Mouse (Mus musculus) large intestine, adult 2 months (tissue): ENCODE results near the gene Bbs10. TPM values are rescaled to one million over a fixed set of nuclear protein-coding genes. Genes with fewer than 3 reads are reported as not detected.

Source experiments
- DNase-seq: peaks from one replicate; pipeline ENCODE4 v3.0.0-alpha.2; 2012; ENCODE audit warnings: low read depth, low spot score
- WGBS: fragments of 180-500 bp; shearing (Covaris S2); methylation state at CpG from one replicate; pipeline ENCODE4 v1.1.7; 2018; 5-methylcytosine and 5-hydroxymethylcytosine counted together
- polyA plus RNA-seq: library from polyadenylated mRNA; depleted of rRNA; stranded (reverse); fragments of >200 nt; gene quantifications from 2 replicates; pipeline ENCODE4 v1.2.3, GENCODE M21; 2012; rRNA removed

Bbs10 gene
- 0.43 and 0.44 TPM in 2 replicates for polyA plus RNA-seq

GRCm38 (mm10) chr10:111298140-111299098, at the start of gene Bbs10:
Bbs10 (plus strand) TSS chr10:111298679.
- WGBS, result 1% methylated on average over 54 of the region's 54 CpGs
- peak; percentile 86 for DNase-seq

- DNase-seq, result no peak
- WGBS, result 83% methylated on average over 4 of the region's 4 CpGs
Observed at GRCm38 (mm10) chr10:111250192-111250591, 48.3 kb upstream of the Bbs10 start.

- WGBS, result 79% methylated on average over 5 of the region's 5 CpGs
Observed at GRCm38 (mm10) chr10:111251666-111252065, 46.8 kb upstream of the Bbs10 start.

GRCm38 (mm10) chr10:111255228-111255627, 43.3 kb upstream of the Bbs10 start:
- DNase-seq, result no peak
- WGBS, result 95% methylated on average over 6 of the region's 6 CpGs

More at GRCm38 (mm10) chr10:111251666-111252065, 46.8 kb upstream of the Bbs10 start:
- DNase-seq, result no peak

GRCm38 (mm10) chr10:111256156-111256555, 42.3 kb upstream of the Bbs10 start:
- WGBS, result 83% methylated on average over 3 of the region's 3 CpGs
- DNase-seq, result no peak

GRCm38 (mm10) chr10:111257358-111257757, 41.1 kb upstream of the Bbs10 start:
- no peak for DNase-seq
- 69% methylated on average over 3 of the region's 3 CpGs for WGBS

GRCm38 (mm10) chr10:111258256-111258655, 40.2 kb upstream of the Bbs10 start:
- no peak for DNase-seq
- WGBS, result 92% methylated on average over 3 of the region's 3 CpGs

- WGBS, result 88% methylated on average over 15 of the region's 15 CpGs
- no peak for DNase-seq
Observed at GRCm38 (mm10) chr10:111271687-111272086, 26.8 kb upstream of the Bbs10 start.

- 78% methylated on average over 11 of the region's 11 CpGs for WGBS
Observed at GRCm38 (mm10) chr10:111272905-111273304, 25.6 kb upstream of the Bbs10 start.

GRCm38 (mm10) chr10:111273463-111274088, 24.9 kb upstream of the Bbs10 start:
- 79% methylated on average over 5 of the region's 5 CpGs for WGBS
- no peak for DNase-seq

More at GRCm38 (mm10) chr10:111272905-111273304, 25.6 kb upstream of the Bbs10 start:
- no peak for DNase-seq

- WGBS, result 96% methylated on average over 2 of the region's 2 CpGs
- no peak for DNase-seq
Observed at GRCm38 (mm10) chr10:111275822-111276221, 22.7 kb upstream of the Bbs10 start.

- no peak for DNase-seq
- WGBS, result 33% methylated on average over 6 of the region's 6 CpGs
Observed at GRCm38 (mm10) chr10:111297631-111298030, 848 bp upstream of the Bbs10 start.

- DNase-seq, result no peak
- whole genome bisulfite sequencing, result 86% methylated on average over 6 of the region's 6 CpGs
Observed at GRCm38 (mm10) chr10:111299591-111299990, 1.1 kb downstream of the Bbs10 start.

- no peak for DNase-seq
Observed at GRCm38 (mm10) chr10:111301041-111301440, 2.6 kb downstream of the Bbs10 start.

GRCm38 (mm10) chr10:111302486-111302885, 4.0 kb downstream of the Bbs10 start:
- DNase-seq, result no peak

More at GRCm38 (mm10) chr10:111301041-111301440, 2.6 kb downstream of the Bbs10 start:
- WGBS, result 96% methylated on average over 5 of the region's 5 CpGs

GRCm38 (mm10) chr10:111308850-111309501, 10.5 kb downstream of the Bbs10 start:
- 88% methylated on average over 13 of the region's 13 CpGs for WGBS
- DNase-seq, result no peak

More at GRCm38 (mm10) chr10:111302486-111302885, 4.0 kb downstream of the Bbs10 start:
- WGBS, result 92% methylated on average over 6 of the region's 6 CpGs

- 38% methylated on average over 6 of the region's 6 CpGs for WGBS
- no peak for DNase-seq
Observed at GRCm38 (mm10) chr10:111313282-111313681, 14.8 kb downstream of the Bbs10 start.

- WGBS, result 78% methylated on average over 10 of the region's 10 CpGs
- DNase-seq, result no peak
Observed at GRCm38 (mm10) chr10:111314636-111315395, 16.3 kb downstream of the Bbs10 start.

GRCm38 (mm10) chr10:111315940-111316339, 17.5 kb downstream of the Bbs10 start:
- 85% methylated on average over 3 of the region's 3 CpGs for WGBS
- DNase-seq, result no peak
